ENCODE assay signal across 15 mouse cellular contexts in genomic region chr17:7165524-7165923, GRCm38 (mm10).
"Had no signal": no experiment of that assay in that cellular context is flagged by ENCODE, and none has a peak within 500 bp of the region (broad histone marks: within the 10 kb centered on the region; RNA-seq: fewer than 3 reads in every experiment).

No protein-coding gene starts in this region.

- DNase-seq: retina, postnatal 1 day; right cerebral cortex, adult 18-20 months; right cerebral cortex, postnatal 14 days; right cerebral cortex, postnatal 25 days; right cerebral cortex, postnatal 4 days; spleen, adult 18-20 months; thymus, adult 18-20 months; thymus, adult 2 months; thymus, postnatal 14 days; thymus, postnatal 25 days; thymus, postnatal 36 days; thymus, postnatal 4 days had no signal

- H3K27me3 ChIP-seq: neural tube, embryonic 13.5 days; neural tube, embryonic 15.5 days; stomach, embryonic 15.5 days had no signal

- H3K4me2 ChIP-seq: neural tube, embryonic 13.5 days; neural tube, embryonic 15.5 days; stomach, embryonic 15.5 days had no signal

- H3K4me3 ChIP-seq: neural tube, embryonic 13.5 days; neural tube, embryonic 15.5 days; stomach, embryonic 15.5 days had no signal

- H3K36me3 ChIP-seq: neural tube, embryonic 13.5 days; neural tube, embryonic 15.5 days; stomach, embryonic 15.5 days had no signal
